Mouse (Mus musculus): ENCODE results near the gene Cyp2j6. TPM values are rescaled to one million over a fixed set of nuclear protein-coding genes. Genes with fewer than 3 reads are reported as not detected.
"Not testable (repeated sequence)": the region's sequence is repeated elsewhere in the genome, so short reads cannot be mapped to it uniquely, and the experiment has no call there.

The Cyp2j6 gene
- total RNA-seq (2015) (2.4 and 3.1 TPM in 2 replicates), total RNA-seq (2017) (2.5 and 2.8 TPM in 2 replicates)

DNA sequence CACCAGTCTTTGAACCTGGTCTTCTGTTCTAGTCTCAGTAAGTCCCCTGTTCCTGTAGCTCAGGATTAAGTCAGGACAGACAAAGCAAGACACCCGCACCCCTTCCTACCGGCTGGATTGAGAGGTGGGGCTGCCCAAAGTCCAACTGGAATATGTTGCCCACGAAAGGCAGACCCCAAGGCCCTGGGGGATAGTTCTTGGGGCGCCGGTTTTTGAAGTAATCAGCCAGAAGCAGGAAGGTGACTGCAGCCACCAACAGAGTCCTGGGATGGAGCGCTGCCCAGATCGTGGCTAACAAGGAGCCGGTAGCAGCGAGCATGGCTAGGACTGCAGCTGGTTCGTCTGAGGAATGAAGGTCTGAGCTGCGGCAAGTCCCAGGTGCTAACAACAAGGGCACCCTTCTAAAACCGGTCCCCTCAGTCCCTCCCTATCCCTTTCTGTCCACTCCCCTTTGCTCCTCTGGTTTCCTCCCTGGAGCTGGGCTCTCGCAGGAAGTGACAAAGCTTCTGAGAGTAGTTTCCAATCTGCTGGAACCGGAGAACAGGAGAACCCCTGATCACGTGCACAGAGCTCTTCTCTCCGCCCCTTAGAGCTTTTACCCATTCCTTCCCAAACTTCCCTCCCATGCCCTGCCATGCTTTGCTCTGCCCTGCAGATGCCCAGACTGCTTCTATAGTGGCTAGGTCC is at the start of gene Cyp2j6:
Cyp2j6 (minus strand) TSS at position 529 of the 687 bp plus-strand sequence.
- peak; percentile 83 for ATAC-seq (replicated peaks; ENCODE audit: poor library complexity)

DNA sequence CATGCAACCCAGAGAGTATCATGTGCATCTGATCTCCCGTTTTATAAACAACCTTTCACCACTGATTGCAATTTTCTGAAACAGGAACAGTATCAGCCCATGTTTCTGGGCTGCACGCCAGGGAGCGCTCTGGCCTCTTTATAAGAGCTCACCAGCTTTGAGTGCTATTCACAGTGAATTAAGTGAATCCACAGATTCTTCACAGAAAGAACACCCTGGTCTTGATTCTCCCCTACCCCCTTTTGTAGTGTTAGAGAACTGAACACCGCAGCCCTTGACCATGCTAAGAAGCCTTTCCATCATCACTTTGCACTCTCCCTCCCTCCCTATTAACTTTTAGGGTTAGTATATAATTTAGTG is 38.3 kb upstream of the Cyp2j6 start:
- ATAC-seq (replicated peaks; ENCODE audit: poor library complexity): peak; percentile 75

DNA sequence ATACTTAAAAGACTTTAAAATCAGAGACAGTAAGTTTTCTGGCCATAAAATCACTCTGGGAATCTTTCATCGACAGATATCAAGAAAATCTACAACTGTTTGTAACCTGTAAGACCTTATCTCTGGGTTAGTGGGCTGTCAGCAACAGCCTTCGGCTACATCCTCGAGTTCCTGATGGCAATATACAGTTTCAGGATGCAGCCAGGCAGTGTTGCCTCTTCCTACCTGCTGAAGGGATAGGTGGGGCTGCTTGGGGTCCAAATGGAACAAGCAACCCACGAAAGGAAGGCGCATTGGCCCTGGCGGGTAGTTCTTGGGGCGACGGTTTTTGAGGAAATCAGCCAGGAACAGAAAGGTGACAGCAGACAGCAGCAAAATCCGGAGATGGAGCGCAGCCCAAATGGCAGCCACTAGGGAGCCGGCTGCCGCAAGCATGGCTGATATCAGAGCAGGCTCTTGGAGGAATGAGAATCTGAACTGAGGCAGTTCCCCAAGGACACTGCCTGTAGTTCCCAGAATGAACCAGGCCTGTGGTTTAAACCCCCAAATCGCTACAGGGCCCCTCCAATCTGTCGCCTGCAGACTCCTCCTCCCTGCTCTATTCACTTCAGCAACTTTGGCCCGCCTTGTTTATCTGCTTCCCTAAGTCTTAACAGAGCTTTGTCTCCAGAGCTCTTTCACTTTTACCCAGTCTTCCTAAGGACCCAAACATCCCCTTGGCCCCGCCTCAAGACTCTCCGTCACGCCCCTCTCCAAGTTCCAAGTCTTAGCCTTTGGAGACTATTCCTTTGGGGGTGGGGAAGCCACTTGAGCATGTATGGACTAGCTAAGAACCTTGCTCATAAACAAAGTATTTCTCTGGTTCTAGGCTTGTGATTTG is 37.7 kb upstream of the Cyp2j6 start, which contains the start of gene Cyp2j9:
Cyp2j9 (minus strand) TSS at position 668 of the 880 bp plus-strand sequence.
- ATAC-seq (replicated peaks; ENCODE audit: poor library complexity): peak; percentile 92

- no peak for ATAC-seq (replicated peaks; ENCODE audit: poor library complexity)
Measured at GRCm38 (mm10) chr4:96581425-96582088, 28.1 kb upstream of the Cyp2j6 start.

- ATAC-seq (replicated peaks; ENCODE audit: poor library complexity): not testable (repeated sequence)
Measured at GRCm38 (mm10) chr4:96580351-96580750, 26.9 kb upstream of the Cyp2j6 start.

GRCm38 (mm10) chr4:96569442-96569841 is 16.0 kb upstream of the Cyp2j6 start:
- peak; percentile 95 for ATAC-seq (replicated peaks; ENCODE audit: poor library complexity)

DNA sequence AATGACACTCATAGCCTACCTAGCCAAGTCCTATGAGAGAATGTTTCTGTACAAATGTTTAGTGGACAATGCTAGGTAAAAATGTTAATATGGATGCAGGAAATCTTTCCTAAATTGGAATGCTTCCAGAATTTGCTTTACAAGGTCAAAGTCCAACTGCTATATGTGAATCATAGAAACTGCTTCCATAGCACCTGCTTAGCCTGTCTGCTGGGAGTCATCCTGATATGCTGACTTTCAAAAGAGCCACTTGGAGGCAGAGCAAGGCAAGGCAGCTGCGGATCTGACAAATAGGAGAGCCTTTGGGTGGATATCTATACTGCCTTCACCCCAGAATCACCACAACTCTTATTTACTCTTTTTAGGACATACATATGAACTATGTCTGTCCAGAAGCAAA is 14.5 kb upstream of the Cyp2j6 start:
- no peak for ATAC-seq (replicated peaks; ENCODE audit: poor library complexity)

DNA sequence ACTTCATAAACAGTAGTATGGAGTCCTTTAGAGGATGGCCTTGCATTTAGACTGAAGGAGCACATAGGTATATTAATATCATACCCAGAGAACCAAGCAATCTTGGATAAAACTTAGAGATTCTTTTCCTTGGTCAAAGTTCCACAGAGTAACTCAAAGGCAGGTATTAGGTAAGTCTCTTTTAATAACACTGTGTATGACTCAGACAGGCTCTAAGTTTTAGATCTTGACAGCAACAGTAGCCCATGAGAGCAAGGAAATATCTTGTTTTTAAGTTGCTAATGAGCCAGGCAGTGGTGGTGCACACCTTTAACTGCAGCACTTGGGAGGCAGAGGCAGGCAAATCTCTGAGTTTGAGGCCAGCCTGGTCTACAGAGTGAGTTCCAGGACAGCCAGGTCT is 12.3 kb upstream of the Cyp2j6 start:
- no peak for ATAC-seq (replicated peaks; ENCODE audit: poor library complexity)

GRCm38 (mm10) chr4:96560464-96560863 is 7.0 kb upstream of the Cyp2j6 start:
- no peak for ATAC-seq (replicated peaks; ENCODE audit: poor library complexity)

GRCm38 (mm10) chr4:96559781-96560180 is 6.3 kb upstream of the Cyp2j6 start:
- no peak for ATAC-seq (replicated peaks; ENCODE audit: poor library complexity)

GRCm38 (mm10) chr4:96551619-96552018 is 1.8 kb downstream of the Cyp2j6 start:
- ATAC-seq (replicated peaks; ENCODE audit: poor library complexity): peak; percentile 62

- ATAC-seq (replicated peaks; ENCODE audit: poor library complexity): no peak
Measured at GRCm38 (mm10) chr4:96545976-96546375, 7.5 kb downstream of the Cyp2j6 start.

GRCm38 (mm10) chr4:96525772-96526171 is 27.7 kb downstream of the Cyp2j6 start:
- ATAC-seq (replicated peaks; ENCODE audit: poor library complexity): peak; percentile 55

GRCm38 (mm10) chr4:96522256-96522655 is 31.2 kb downstream of the Cyp2j6 start:
- no peak for ATAC-seq (replicated peaks; ENCODE audit: poor library complexity)

DNA sequence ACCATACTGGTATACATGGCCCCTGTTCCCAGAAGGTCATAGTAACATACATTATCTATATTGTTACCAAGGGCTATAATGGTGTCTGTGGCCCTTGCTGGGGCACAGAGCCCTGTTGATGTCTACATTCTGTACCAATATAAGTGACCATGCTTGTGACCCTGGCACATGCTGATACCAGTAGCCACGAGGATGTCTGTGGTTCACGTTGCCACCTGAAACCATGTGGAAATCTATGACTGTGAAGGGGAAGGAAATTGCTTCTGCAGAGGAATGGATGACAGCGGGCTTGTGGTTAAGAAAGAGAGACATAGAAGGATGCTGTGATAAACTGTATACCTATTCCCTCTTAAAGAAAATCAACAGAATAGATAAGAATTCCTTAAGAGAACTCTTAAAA is 43.4 kb downstream of the Cyp2j6 start:
- peak; percentile 97 for ATAC-seq (replicated peaks; ENCODE audit: poor library complexity)

DNA sequence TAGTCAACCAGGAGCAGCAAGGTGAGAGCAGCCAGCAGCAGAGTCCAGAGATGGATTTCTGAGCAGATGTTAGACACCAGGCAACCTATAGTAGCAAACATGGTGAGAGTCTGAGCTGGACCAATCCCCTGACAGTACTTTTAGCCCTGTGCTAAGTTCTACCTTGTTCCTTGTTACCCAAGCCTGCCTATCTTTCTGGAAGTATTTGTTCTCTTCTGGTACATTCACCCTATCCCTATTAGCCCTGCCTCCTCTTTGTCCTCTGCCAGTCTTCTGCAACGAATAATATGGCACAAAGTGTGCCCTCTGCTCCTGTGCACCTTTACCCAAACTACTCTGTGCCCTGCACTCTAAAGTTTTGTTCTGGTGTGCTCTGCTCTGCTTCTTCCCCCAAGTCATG is 46.2 kb downstream of the Cyp2j6 start, which contains the start of gene Cyp2j8:
Cyp2j8 (minus strand) TSS at position 101 of the 400 bp plus-strand sequence.
- ATAC-seq (replicated peaks; ENCODE audit: poor library complexity): no peak

Other genes with a start within 250 kb of the Cyp2j6 start
- gene Cyp2j11, start 205.0 kb downstream of the Cyp2j6 start, total RNA-seq (2015): not detected in 2 replicates
- gene Cyp2j11, start 205.0 kb downstream of the Cyp2j6 start, total RNA-seq (2017): not detected in 2 replicates
- not detected in 2 replicates for gene Cyp2j8, start 46.3 kb downstream of the Cyp2j6 start, total RNA-seq (2015)
- gene Cyp2j8, start 46.3 kb downstream of the Cyp2j6 start, total RNA-seq (2017): not detected in 2 replicates
- gene Cyp2j9, start 37.9 kb upstream of the Cyp2j6 start, total RNA-seq (2015): 3.0 and 7.1 TPM in 2 replicates
- 6.9 and 7.8 TPM in 2 replicates for gene Cyp2j9, start 37.9 kb upstream of the Cyp2j6 start, total RNA-seq (2017)
- gene Cyp2j5, start 110.5 kb upstream of the Cyp2j6 start, total RNA-seq (2015): not detected in 2 replicates
- not detected in 2 replicates for gene Cyp2j5, start 110.5 kb upstream of the Cyp2j6 start, total RNA-seq (2017)
- not detected in 2 replicates for gene Gm12695, start 231.5 kb upstream of the Cyp2j6 start, total RNA-seq (2015)
- gene Gm12695, start 231.5 kb upstream of the Cyp2j6 start, total RNA-seq (2017): not detected in 2 replicates

Measured in megakaryocyte progenitor cell, adult 5-6 weeks (primary cell).